Mouse (Mus musculus) lung, embryonic 14.5 days (tissue): ENCODE measurements around the gene Dlat. TPM values are rescaled to one million over a fixed set of nuclear protein-coding genes. Genes with fewer than 3 reads are reported as not detected.
"Not testable (repeated sequence)": the region's sequence is repeated elsewhere in the genome, so short reads cannot be mapped to it uniquely, and the experiment has no call there.

Experiments used
- ATAC-seq: fragments of 200-750 bp; cut with Nextera tagmentation; 2 replicates; pipeline ENCODE4 v1.8.0; 2017; ENCODE audit warnings: mild to moderate bottlenecking, moderate TSS enrichment, moderate library complexity; ENCODE audit not compliant: insufficient read depth
- DNase-seq: peaks from one replicate; pipeline ENCODE4 v3.0.0-alpha.2; 2015
- H3K27ac ChIP-seq: fragments of 300-500 bp; sonication (generic); 2 replicates; pipeline ENCODE4 v1.5.1; 2014; ENCODE audit warnings: low read depth, mild to moderate bottlenecking, moderate library complexity
- H3K27me3 ChIP-seq: fragments of 300-500 bp; sonication (generic); 2 replicates; pipeline ENCODE4 v1.6.1; 2014; ENCODE audit warnings: low read length, control low read depth; ENCODE audit not compliant: insufficient read depth
- H3K36me3 ChIP-seq: fragments of 300-500 bp; sonication (generic); 2 replicates; pipeline ENCODE4 v1.6.1; 2014; ENCODE audit warnings: control low read depth; ENCODE audit not compliant: insufficient read depth
- H3K4me1 ChIP-seq: fragments of 300-500 bp; sonication (generic); 2 replicates; pipeline ENCODE4 v1.6.1; 2014; ENCODE audit warnings: antibody characterized with exemption, control low read depth; ENCODE audit not compliant: insufficient read depth
- H3K4me2 ChIP-seq: fragments of 300-500 bp; sonication (generic); 2 replicates; pipeline ENCODE4 v1.6.1; 2014; ENCODE audit warnings: mild to moderate bottlenecking
- H3K4me3 ChIP-seq: fragments of 300-500 bp; sonication (generic); 2 replicates; pipeline ENCODE4 v1.5.1; 2014; ENCODE audit warnings: low read depth, low read length
- H3K9ac ChIP-seq: fragments of 300-500 bp; sonication (generic); 2 replicates; pipeline ENCODE4 v1.6.1; 2014
- H3K9me3 ChIP-seq: fragments of 300-500 bp; sonication (generic); 2 replicates; pipeline ENCODE4 v1.6.1; 2016; ENCODE audit warnings: low read depth, low read length, control low read depth
- CTCF ChIP-seq: IDR thresholded peaks from 2 replicates; pipeline ENCODE4 v1.5.1; 2016; ENCODE audit warnings: antibody characterized with exemption, low read depth
- WGBS: fragments of 180-500 bp; shearing (Covaris S2); extraction: QIAGEN DNeasy Blood & Tissue Kit; methylation state at CpG from one replicate; pipeline ENCODE4 v1.1.7; 2014; 5-methylcytosine and 5-hydroxymethylcytosine counted together
- polyA plus RNA-seq: library from polyadenylated mRNA; unstranded; fragments of >200 nt; fragmentation: Nextera tagmentation; extraction: Ambion mirVana; gene quantifications from 2 replicates; pipeline ENCODE4 v1.2.1, GENCODE M21; 2014

Gene Dlat
- polyA plus RNA-seq, 1 experiment from 2014 or later: 53.7 TPM

DNA sequence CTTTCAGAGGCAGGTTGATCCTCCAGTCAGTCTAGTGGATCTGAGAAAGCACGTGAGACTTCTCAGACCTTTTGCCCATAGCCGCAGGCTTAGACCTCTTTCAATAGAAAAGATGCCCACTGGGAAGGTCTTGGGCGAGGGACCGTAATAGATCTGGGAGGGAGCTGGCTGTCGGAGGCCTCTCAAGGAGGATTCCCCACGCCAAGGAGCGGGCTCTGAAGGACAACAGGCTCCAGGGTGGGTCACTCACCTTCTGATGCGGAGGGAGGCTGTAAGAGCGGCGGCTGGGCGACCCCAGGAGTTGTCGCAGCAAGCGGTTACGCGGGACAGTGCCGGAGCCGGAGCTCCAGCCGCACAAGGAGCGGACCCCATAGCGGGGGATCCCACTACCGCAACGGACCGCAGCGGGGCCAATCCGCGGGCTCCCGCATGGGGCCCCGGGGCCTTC lies 615 bp downstream of the Dlat start:
- Histone ChIP-seq H3K4me1 (peaks cover 5% of the 10 kb centered on the region; the same call in 1 of the 2 replicates), H3K4me2 (peak overlapping the region; percentile 80), H3K27me3 (no peaks in the 10 kb centered on the region), H3K9ac (peak overlapping the region; percentile 89), H3K27ac (peak overlapping the region; percentile 80), H3K4me3 (peak overlapping the region; percentile 87), H3K36me3 (peaks cover 15% of the 10 kb centered on the region; the same call in 1 of the 2 replicates), H3K9me3 (no peaks in the 10 kb centered on the region)
- ATAC-seq: peak; percentile 79
- no peak for TF ChIP-seq CTCF
- under 1% methylated on average over 28 of the region's 28 CpGs for WGBS
- DNase-seq: no peak

DNA sequence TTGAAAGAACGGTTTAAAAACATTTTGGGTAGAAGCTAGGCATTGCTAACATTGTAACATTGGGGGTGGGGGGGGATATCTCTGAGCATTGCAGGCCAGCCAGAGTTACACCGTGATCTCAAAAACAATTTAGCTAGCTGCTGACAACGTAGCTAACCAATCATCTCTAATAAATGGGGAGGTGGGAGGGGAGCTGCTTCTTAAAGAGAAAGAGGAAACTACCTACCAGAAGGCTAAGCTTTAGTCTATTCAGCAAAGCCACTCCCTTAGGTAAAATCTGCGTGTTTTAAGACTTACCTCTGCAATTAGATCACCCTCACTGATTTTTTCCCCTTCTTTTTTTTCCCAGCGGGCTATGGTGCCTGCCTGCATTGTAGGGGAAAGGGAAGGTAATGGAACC lies 1.2 kb downstream of the Dlat start:
- Histone ChIP-seq H3K4me2 (peak overlapping the region; percentile 80), H3K9me3 (no peaks in the 10 kb centered on the region), H3K27me3 (no peaks in the 10 kb centered on the region), H3K9ac (peak overlapping the region; percentile 89), H3K27ac (no peak overlapping the region), H3K4me1 (peaks cover 5% of the 10 kb centered on the region; the same call in 1 of the 2 replicates), H3K4me3 (peak overlapping the region; percentile 87), H3K36me3 (peaks cover 20% of the 10 kb centered on the region)
- no peak for TF ChIP-seq CTCF
- WGBS: 18% methylated on average over 5 of the region's 5 CpGs
- DNase-seq (peak; percentile 2), ATAC-seq (no peak)

DNA sequence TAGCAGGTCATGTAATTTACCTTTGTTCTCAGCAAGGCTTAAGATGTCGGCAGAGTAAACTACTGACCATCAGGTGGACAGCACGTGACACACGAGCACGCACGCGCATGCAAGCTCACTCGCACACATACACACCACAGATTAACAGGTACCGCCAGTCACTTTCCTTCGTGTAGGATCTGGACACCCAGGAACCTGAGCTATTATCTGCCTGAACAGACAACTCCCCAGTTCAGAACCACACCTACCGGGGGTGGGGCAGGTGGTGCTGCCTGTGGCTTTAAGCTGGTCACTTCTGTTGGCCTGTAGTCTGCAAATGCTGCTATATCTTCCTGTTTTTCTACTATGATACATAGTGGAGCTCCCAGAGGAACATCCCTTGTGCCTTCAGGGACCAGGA lies 9.1 kb downstream of the Dlat start:
- 94% methylated on average over 10 of the region's 10 CpGs for WGBS
- H3K27me3 ChIP-seq: no peaks in the 10 kb centered on the region
- H3K36me3 ChIP-seq: peaks cover 82% of the 10 kb centered on the region
- no peak overlapping the region for H3K4me2 ChIP-seq
- H3K4me3 ChIP-seq: no peak overlapping the region
- H3K27ac ChIP-seq: no peak overlapping the region
- no peak for TF ChIP-seq CTCF
- H3K9ac ChIP-seq: no peak overlapping the region
- H3K4me1 ChIP-seq: no peaks in the 10 kb centered on the region
- ATAC-seq (no peak), DNase-seq (no peak)
- no peaks in the 10 kb centered on the region for H3K9me3 ChIP-seq

GRCm38 (mm10) chr9:50646826-50647370 lies 12.7 kb downstream of the Dlat start:
- H3K9me3 ChIP-seq: no peaks in the 10 kb centered on the region
- H3K4me1 ChIP-seq: no peaks in the 10 kb centered on the region
- WGBS: 79% methylated on average over 10 of the region's 10 CpGs
- DNase-seq: no peak
- ATAC-seq: no peak
- TF ChIP-seq CTCF: no peak
- peaks cover 92% of the 10 kb centered on the region for H3K36me3 ChIP-seq
- no peak overlapping the region for H3K27ac ChIP-seq
- H3K9ac ChIP-seq: no peak overlapping the region
- H3K4me3 ChIP-seq: no peak overlapping the region
- no peaks in the 10 kb centered on the region for H3K27me3 ChIP-seq
- H3K4me2 ChIP-seq: no peak overlapping the region

GRCm38 (mm10) chr9:50634270-50634669 lies 25.3 kb downstream of the Dlat start:
- no peak for TF ChIP-seq CTCF
- 91% methylated on average over 11 of the region's 11 CpGs for WGBS
- Histone ChIP-seq H3K4me2 (no peak overlapping the region), H3K36me3 (peaks cover 50% of the 10 kb centered on the region), H3K27ac (no peak overlapping the region), H3K9ac (no peak overlapping the region), H3K4me1 (no peaks in the 10 kb centered on the region), H3K4me3 (no peak overlapping the region), H3K9me3 (no peaks in the 10 kb centered on the region), H3K27me3 (no peaks in the 10 kb centered on the region)
- DNase-seq (no peak), ATAC-seq (no peak)

DNA sequence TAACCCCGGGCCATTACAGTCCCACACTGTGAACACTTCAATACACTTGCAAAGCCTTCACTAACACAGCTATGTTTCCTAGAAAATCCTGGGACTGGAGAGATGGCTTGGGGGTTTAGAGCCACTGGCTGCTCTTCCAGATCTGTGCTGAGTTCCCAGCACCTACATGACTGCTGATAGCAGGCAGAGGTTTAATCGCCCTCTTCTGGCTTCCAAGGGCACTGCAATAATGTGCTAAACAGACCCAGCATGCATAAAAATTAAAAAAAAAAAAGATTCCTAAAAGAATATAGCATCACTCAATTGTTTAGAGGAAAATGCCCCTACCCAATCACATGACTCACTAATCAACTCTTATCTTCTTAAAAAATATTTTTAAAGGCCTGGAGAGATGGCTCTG lies 26.5 kb downstream of the Dlat start:
- TF ChIP-seq CTCF: peak; percentile 43
- peaks cover 40% of the 10 kb centered on the region for H3K36me3 ChIP-seq
- H3K27me3 ChIP-seq: no peaks in the 10 kb centered on the region
- H3K4me2 ChIP-seq: no peak overlapping the region
- H3K9ac ChIP-seq: no peak overlapping the region
- H3K4me1 ChIP-seq: no peaks in the 10 kb centered on the region
- WGBS: 61% methylated on average over 2 of the region's 2 CpGs
- peak; percentile 44 for DNase-seq
- H3K4me3 ChIP-seq: no peak overlapping the region
- no peaks in the 10 kb centered on the region for H3K9me3 ChIP-seq
- no peak for ATAC-seq
- H3K27ac ChIP-seq: no peak overlapping the region

- Histone ChIP-seq H3K27me3 (no peaks in the 10 kb centered on the region), H3K9me3 (no peaks in the 10 kb centered on the region), H3K9ac (no peak overlapping the region), H3K27ac (no peak overlapping the region), H3K4me3 (no peak overlapping the region), H3K4me2 (no peak overlapping the region), H3K36me3 (peaks cover 32% of the 10 kb centered on the region), H3K4me1 (no peaks in the 10 kb centered on the region)
- TF ChIP-seq CTCF: no peak
- ATAC-seq (no peak), DNase-seq (no peak)
- WGBS: 75% methylated on average over 6 of the region's 6 CpGs
These were observed 27.4 kb downstream of the Dlat start for GRCm38 (mm10) chr9:50632016-50632688.

GRCm38 (mm10) chr9:50630903-50631302 lies 28.7 kb downstream of the Dlat start:
- 93% methylated on average over 6 of the region's 8 CpGs for whole genome bisulfite sequencing
- not testable (repeated sequence) for ATAC-seq, H3K4me2 ChIP-seq, H3K9ac ChIP-seq, H3K27ac ChIP-seq, H3K4me1 ChIP-seq, H3K4me3 ChIP-seq, H3K27me3 ChIP-seq, H3K9me3 ChIP-seq, DNase-seq
- H3K36me3 ChIP-seq: peaks cover 22% of the 10 kb centered on the region
